Mouse (Mus musculus) midbrain, embryonic 10.5 days (tissue): ENCODE measurements at regions not wholly inside any gene's neighbourhood (a gene's known extent, or its start where the extent isn't known, plus 50 kb on each side); places are given as distances from the start of the nearest gene placed in this dataset.

Experiments used
- DNase-seq: peaks from one replicate; pipeline ENCODE4 v3.0.0-alpha.2; 2017; ENCODE audit warnings: low spot score
- H3K27ac ChIP-seq: fragments of 300-500 bp; sonication (generic); replicated peaks from 2 replicates; pipeline ENCODE4 v1.5.1; 2016; ENCODE audit warnings: mild to moderate bottlenecking
- H3K27me3 ChIP-seq: fragments of 300-500 bp; sonication (generic); 2 replicates; pipeline ENCODE4 v1.6.1; 2016; ENCODE audit warnings: low read depth, mild to moderate bottlenecking; ENCODE audit not compliant: poor library complexity, severe bottlenecking
- H3K36me3 ChIP-seq: fragments of 300-500 bp; sonication (generic); 2 replicates; pipeline ENCODE4 v1.6.1; 2016; ENCODE audit warnings: mild to moderate bottlenecking, moderate library complexity
- H3K4me1 ChIP-seq: fragments of 300-500 bp; sonication (generic); 2 replicates; pipeline ENCODE4 v1.6.1; 2016
- H3K4me3 ChIP-seq: fragments of 300-500 bp; sonication (generic); 2 replicates; pipeline ENCODE4 v1.5.1; 2016; ENCODE audit warnings: mild to moderate bottlenecking, moderate library complexity
- H3K9me3 ChIP-seq: fragments of 300-500 bp; sonication (generic); replicated peaks from 2 replicates; pipeline ENCODE4 v1.6.1; 2016; ENCODE audit warnings: mild to moderate bottlenecking
- WGBS: fragments of 180-500 bp; shearing (Covaris S2); methylation state at CpG from one replicate; pipeline ENCODE4 v1.1.7; 2016; 5-methylcytosine and 5-hydroxymethylcytosine counted together

GRCm38 (mm10) chr10:96860366-96860765, 243.6 kb downstream of the Btg1 start:
- Histone ChIP-seq H3K4me1 (no peaks in the 10 kb centered on the region), H3K4me3 (no peak overlapping the region), H3K9me3 (no peaks in the 10 kb centered on the region), H3K27ac (no peak overlapping the region), H3K27me3 (no peaks in the 10 kb centered on the region), H3K36me3 (no peaks in the 10 kb centered on the region)
- 84% methylated on average over 2 of the region's 2 CpGs for WGBS
- DNase-seq: no peak

DNA sequence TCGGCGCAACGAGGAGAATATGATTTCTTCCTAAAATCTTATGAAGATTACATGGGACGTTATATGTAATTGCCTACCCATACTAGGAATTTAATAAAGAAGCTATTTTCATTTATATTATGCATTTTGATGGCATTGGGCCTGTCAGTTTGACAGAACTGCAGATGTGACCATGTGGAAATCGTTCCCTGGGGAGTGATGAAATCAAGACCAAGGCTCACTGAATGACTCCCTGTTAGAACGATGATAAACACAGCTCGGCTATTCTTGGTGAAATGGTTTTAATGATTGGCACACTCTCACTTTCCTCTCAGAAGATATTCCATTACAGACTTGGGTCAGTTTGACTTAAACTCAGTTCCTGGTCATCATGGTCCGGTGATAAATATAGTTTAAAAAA, 246.4 kb downstream of the Btg1 start:
- no peak for DNase-seq
- Histone ChIP-seq H3K27me3 (no peaks in the 10 kb centered on the region), H3K36me3 (no peaks in the 10 kb centered on the region), H3K27ac (no peak overlapping the region), H3K4me1 (no peaks in the 10 kb centered on the region), H3K4me3 (no peak overlapping the region), H3K9me3 (no peaks in the 10 kb centered on the region)
- 95% methylated on average over 8 of the region's 8 CpGs for WGBS

DNA sequence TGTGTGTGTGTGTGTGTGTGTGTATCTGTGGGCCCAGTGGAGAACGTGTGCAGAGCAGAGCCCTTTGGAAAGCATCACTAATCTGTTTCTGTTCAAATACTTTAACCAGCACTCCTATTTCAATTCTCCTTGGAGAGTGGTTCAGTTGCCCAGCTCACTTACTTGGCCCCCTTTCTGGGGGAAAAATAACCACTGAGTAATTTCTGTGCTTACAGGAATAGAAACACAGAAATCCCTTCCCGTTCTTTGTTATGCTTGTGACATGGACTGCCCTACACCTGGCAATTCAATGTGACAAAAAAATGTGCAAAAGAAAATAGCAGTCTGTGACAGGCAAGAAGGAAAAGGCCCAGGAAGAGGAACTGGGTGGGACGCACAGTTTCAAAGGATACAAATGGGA, 249.7 kb downstream of the Btg1 start:
- Histone ChIP-seq H3K4me3 (no peak overlapping the region), H3K36me3 (no peaks in the 10 kb centered on the region), H3K9me3 (no peaks in the 10 kb centered on the region), H3K27ac (no peak overlapping the region), H3K27me3 (no peaks in the 10 kb centered on the region), H3K4me1 (no peaks in the 10 kb centered on the region)
- DNase-seq: no peak
- 81% methylated on average over 3 of the region's 3 CpGs for WGBS

GRCm38 (mm10) chr10:96871559-96872160, 254.9 kb downstream of the Btg1 start:
- no peak overlapping the region for H3K27ac ChIP-seq
- H3K27me3 ChIP-seq: no peaks in the 10 kb centered on the region
- 90% methylated on average over 7 of the region's 7 CpGs for WGBS
- no peaks in the 10 kb centered on the region for H3K36me3 ChIP-seq
- no peaks in the 10 kb centered on the region for H3K9me3 ChIP-seq
- no peak for DNase-seq
- H3K4me3 ChIP-seq: no peak overlapping the region
- H3K4me1 ChIP-seq: no peaks in the 10 kb centered on the region

DNA sequence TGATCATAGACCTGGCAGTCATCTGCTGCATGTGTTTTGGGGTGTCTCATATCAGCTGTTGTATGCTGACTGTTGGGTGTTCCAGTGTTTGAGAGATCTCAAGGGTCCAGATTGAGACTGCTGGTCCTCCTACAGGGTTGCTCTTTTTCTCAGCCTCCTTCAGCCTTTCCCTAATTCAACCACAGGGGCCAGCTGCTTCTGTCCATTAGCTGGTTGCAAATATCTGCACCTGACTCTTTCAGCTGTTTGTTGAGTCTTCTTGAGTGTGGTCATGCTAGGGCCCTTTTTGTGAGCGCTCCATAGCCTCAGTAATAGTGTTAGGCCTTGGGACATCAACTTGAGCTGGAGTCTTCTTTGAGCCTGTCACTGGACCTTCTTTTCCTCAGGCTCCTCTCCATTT, 257.8 kb downstream of the Btg1 start:
- no peaks in the 10 kb centered on the region for H3K27me3 ChIP-seq
- no peak overlapping the region for H3K27ac ChIP-seq
- no peaks in the 10 kb centered on the region for H3K4me1 ChIP-seq
- H3K4me3 ChIP-seq: no peak overlapping the region
- no peaks in the 10 kb centered on the region for H3K36me3 ChIP-seq
- 94% methylated on average over 1 of the region's 1 CpGs for WGBS
- DNase-seq: no peak
- H3K9me3 ChIP-seq: no peaks in the 10 kb centered on the region

GRCm38 (mm10) chr10:96875676-96876075, 258.9 kb downstream of the Btg1 start:
- Histone ChIP-seq H3K27me3 (no peaks in the 10 kb centered on the region), H3K4me1 (peaks cover under 1% of the 10 kb centered on the region; the same call in 1 of the 2 replicates), H3K9me3 (no peaks in the 10 kb centered on the region), H3K36me3 (no peaks in the 10 kb centered on the region), H3K4me3 (no peak overlapping the region), H3K27ac (no peak overlapping the region)
- 81% methylated on average over 3 of the region's 3 CpGs for WGBS
- no peak for DNase-seq

DNA sequence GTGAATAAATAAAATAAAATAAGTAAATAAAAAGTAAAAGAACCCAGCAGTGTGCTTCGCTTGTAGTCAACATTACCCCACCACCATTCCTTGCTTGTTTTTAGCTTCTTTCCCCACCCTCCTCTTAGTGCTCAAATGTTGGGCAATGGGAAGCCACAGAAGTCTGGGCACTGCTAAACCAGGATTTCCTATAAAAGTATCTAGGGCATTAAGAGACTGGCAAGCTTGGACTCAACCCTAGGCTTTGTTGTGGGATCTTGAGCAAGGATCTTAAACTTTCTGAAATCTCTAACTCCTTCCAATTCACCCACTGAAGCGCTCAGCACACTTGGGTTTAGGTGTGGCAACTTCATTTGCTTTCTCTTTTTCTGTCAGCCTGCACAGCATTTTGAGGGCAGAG, 262.6 kb downstream of the Btg1 start:
- WGBS: 94% methylated on average over 2 of the region's 2 CpGs
- Histone ChIP-seq H3K27me3 (no peaks in the 10 kb centered on the region), H3K4me1 (peaks cover 18% of the 10 kb centered on the region), H3K4me3 (no peak overlapping the region), H3K36me3 (no peaks in the 10 kb centered on the region), H3K27ac (no peak overlapping the region), H3K9me3 (no peaks in the 10 kb centered on the region)
- DNase-seq: no peak

DNA sequence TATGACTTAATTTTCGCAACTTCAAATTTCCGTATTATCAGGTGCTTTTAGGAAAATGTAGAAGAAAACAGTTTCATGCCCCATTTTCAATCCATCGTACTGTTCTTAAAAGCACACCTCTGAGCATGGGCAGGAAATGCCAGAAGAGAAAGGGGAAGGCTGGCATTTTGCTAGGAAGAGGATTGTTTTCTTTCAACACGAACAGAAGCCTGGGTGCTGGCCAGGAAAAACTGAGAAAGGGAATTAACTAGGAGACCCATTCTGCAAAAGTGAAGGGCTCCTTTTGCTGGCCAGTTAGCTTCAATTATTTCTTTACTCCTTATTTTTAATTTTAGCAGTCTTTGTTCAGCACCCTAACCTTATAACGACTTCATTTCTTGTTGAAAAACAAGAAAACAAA, 264.0 kb downstream of the Btg1 start:
- Histone ChIP-seq H3K27ac (peak overlapping the region; percentile 23; the same call in 1 of the 2 replicates), H3K27me3 (no peaks in the 10 kb centered on the region), H3K36me3 (no peaks in the 10 kb centered on the region), H3K4me3 (no peak overlapping the region), H3K9me3 (no peaks in the 10 kb centered on the region; the same call in 1 of the 2 replicates), H3K4me1 (peaks cover 18% of the 10 kb centered on the region)
- no peak for DNase-seq
- WGBS: 82% methylated on average over 5 of the region's 5 CpGs

DNA sequence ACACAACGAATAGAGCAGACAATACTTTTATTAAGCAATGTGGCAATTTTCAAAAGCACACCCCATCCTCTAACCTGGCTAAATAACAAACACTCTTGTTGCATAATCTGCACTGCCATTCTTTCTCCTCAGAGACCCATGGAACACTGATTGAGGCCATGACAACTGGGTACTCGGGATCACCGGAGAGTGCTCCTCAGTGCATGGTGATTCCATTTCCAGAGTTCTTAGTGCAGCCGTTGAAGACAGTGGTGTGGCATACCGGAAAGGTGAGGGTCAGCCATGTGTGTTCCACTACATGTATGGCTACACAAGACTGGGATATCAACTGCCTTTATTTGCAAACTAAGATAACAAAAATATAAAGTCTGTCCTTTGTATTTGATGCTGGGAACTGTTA, 264.4 kb downstream of the Btg1 start:
- Histone ChIP-seq H3K4me1 (peaks cover 18% of the 10 kb centered on the region), H3K27me3 (no peaks in the 10 kb centered on the region), H3K4me3 (no peak overlapping the region), H3K27ac (peak overlapping the region; percentile 23; the same call in 1 of the 2 replicates), H3K9me3 (no peaks in the 10 kb centered on the region; the same call in 1 of the 2 replicates), H3K36me3 (no peaks in the 10 kb centered on the region)
- DNase-seq: no peak
- 86% methylated on average over 5 of the region's 5 CpGs for WGBS

GRCm38 (mm10) chr10:96881660-96882059, 264.9 kb downstream of the Btg1 start:
- no peak for DNase-seq
- 78% methylated on average over 2 of the region's 2 CpGs for WGBS
- H3K27me3 ChIP-seq: no peaks in the 10 kb centered on the region

GRCm38 (mm10) chr10:96901150-96901549, 284.3 kb downstream of the Btg1 start:
- Histone ChIP-seq H3K9me3 (no peaks in the 10 kb centered on the region), H3K4me1 (no peaks in the 10 kb centered on the region), H3K36me3 (no peaks in the 10 kb centered on the region), H3K27ac (no peak overlapping the region), H3K27me3 (no peaks in the 10 kb centered on the region), H3K4me3 (no peak overlapping the region)
- no peak for DNase-seq
- WGBS: 63% methylated on average over 1 of the region's 1 CpGs

More at GRCm38 (mm10) chr10:96881660-96882059, 264.9 kb downstream of the Btg1 start:
- peaks cover 18% of the 10 kb centered on the region for H3K4me1 ChIP-seq
- no peaks in the 10 kb centered on the region for H3K36me3 ChIP-seq
- H3K4me3 ChIP-seq: no peak overlapping the region
- no peaks in the 10 kb centered on the region; the same call in 1 of the 2 replicates for H3K9me3 ChIP-seq
- H3K27ac ChIP-seq: peak overlapping the region; percentile 23; the same call in 1 of the 2 replicates

GRCm38 (mm10) chr10:96905098-96905809, 288.4 kb downstream of the Btg1 start:
- no peaks in the 10 kb centered on the region for H3K9me3 ChIP-seq
- WGBS: 91% methylated on average over 4 of the region's 4 CpGs
- no peaks in the 10 kb centered on the region for H3K4me1 ChIP-seq
- no peak overlapping the region for H3K27ac ChIP-seq
- H3K36me3 ChIP-seq: no peaks in the 10 kb centered on the region
- DNase-seq: no peak
- no peak overlapping the region for H3K4me3 ChIP-seq
- H3K27me3 ChIP-seq: no peaks in the 10 kb centered on the region

- 79% methylated on average over 1 of the region's 1 CpGs for WGBS
- H3K4me3 ChIP-seq: no peak overlapping the region
- no peak overlapping the region for H3K27ac ChIP-seq
- H3K27me3 ChIP-seq: no peaks in the 10 kb centered on the region
- H3K4me1 ChIP-seq: no peaks in the 10 kb centered on the region
- DNase-seq: no peak
- H3K36me3 ChIP-seq: no peaks in the 10 kb centered on the region
- peaks cover 13% of the 10 kb centered on the region for H3K9me3 ChIP-seq
Observed at GRCm38 (mm10) chr10:96909661-96910315, 293.0 kb downstream of the Btg1 start.
